Mouse (Mus musculus) lung, postnatal 0 days (tissue): ENCODE measurements at regions not wholly inside any gene's neighbourhood (a gene's known extent, or its start where the extent isn't known, plus 50 kb on each side); places are given as distances from the start of the nearest gene placed in this dataset.

Experiments
- CTCF ChIP-seq: IDR thresholded peaks from 2 replicates; pipeline ENCODE4 v1.5.1; 2016; ENCODE audit warnings: antibody characterized with exemption, mild to moderate bottlenecking
- EP300 ChIP-seq: IDR thresholded peaks from 2 replicates; pipeline ENCODE4 v1.6.1; 2016; ENCODE audit warnings: antibody characterized with exemption, mild to moderate bottlenecking, control low read depth

GRCm38 (mm10) chr1:143132806-143133205 is 507.7 kb upstream of the B3galt2 start:
- TF ChIP-seq CTCF (no peak), EP300 (no peak)
